Mouse (Mus musculus) ovary, postnatal 10 days (tissue): ENCODE measurements around the gene Cdc6.
A peak's percentile ranks its signal among the peaks of the same experiment; 100 is the strongest.
"Not testable (repeated sequence)": the region's sequence is repeated elsewhere in the genome, so short reads cannot be mapped to it uniquely, and the experiment has no call there.

ENCODE experiments used
- DNase-seq: peaks from one replicate; pipeline ENCODE4 v3.0.0; 2022; ENCODE audit warnings: low spot score

The Cdc6 gene

GRCm38 (mm10) chr11:98931513-98932292 is 24.1 kb downstream of the Cdc6 start:
- no peak for DNase-seq

- no peak for DNase-seq
Observed at GRCm38 (mm10) chr11:98932293-98933091, 24.9 kb downstream of the Cdc6 start.

GRCm38 (mm10) chr11:98933151-98933550 is 25.6 kb downstream of the Cdc6 start:
- DNase-seq, result no peak

GRCm38 (mm10) chr11:98933847-98934246 is 26.2 kb downstream of the Cdc6 start:
- DNase-seq, result not testable (repeated sequence)

- no peak for DNase-seq
Observed at GRCm38 (mm10) chr11:98934367-98934766, 26.8 kb downstream of the Cdc6 start.

- no peak for DNase-seq
Observed at GRCm38 (mm10) chr11:98935123-98935522, 27.5 kb downstream of the Cdc6 start.

- no peak for DNase-seq
Observed at GRCm38 (mm10) chr11:98936170-98936569, 28.6 kb downstream of the Cdc6 start.

GRCm38 (mm10) chr11:98936606-98937409 is 29.2 kb downstream of the Cdc6 start:
- DNase-seq, result no peak

GRCm38 (mm10) chr11:98937410-98937913 is 29.9 kb downstream of the Cdc6 start:
- DNase-seq, result peak; percentile 64

GRCm38 (mm10) chr11:98937914-98938694 is 30.5 kb downstream of the Cdc6 start:
- DNase-seq, result no peak

GRCm38 (mm10) chr11:98938701-98939083 is 31.1 kb downstream of the Cdc6 start:
- DNase-seq, result no peak

- DNase-seq, result no peak
Observed at GRCm38 (mm10) chr11:98939084-98939952, 31.7 kb downstream of the Cdc6 start.

GRCm38 (mm10) chr11:98939953-98940641 is 32.5 kb downstream of the Cdc6 start:
- no peak for DNase-seq

- no peak for DNase-seq
Observed at GRCm38 (mm10) chr11:98940776-98941175, 33.2 kb downstream of the Cdc6 start.

GRCm38 (mm10) chr11:98941341-98941825 is 33.8 kb downstream of the Cdc6 start:
- no peak for DNase-seq

GRCm38 (mm10) chr11:98941826-98942550 is 34.4 kb downstream of the Cdc6 start:
- no peak for DNase-seq

GRCm38 (mm10) chr11:98942555-98942922 is 34.9 kb downstream of the Cdc6 start:
- no peak for DNase-seq

- no peak for DNase-seq
Observed at GRCm38 (mm10) chr11:98942923-98943641, 35.5 kb downstream of the Cdc6 start.
